Mouse (Mus musculus): ENCODE data around the gene Arhgap42.

Gene Arhgap42

DNA sequence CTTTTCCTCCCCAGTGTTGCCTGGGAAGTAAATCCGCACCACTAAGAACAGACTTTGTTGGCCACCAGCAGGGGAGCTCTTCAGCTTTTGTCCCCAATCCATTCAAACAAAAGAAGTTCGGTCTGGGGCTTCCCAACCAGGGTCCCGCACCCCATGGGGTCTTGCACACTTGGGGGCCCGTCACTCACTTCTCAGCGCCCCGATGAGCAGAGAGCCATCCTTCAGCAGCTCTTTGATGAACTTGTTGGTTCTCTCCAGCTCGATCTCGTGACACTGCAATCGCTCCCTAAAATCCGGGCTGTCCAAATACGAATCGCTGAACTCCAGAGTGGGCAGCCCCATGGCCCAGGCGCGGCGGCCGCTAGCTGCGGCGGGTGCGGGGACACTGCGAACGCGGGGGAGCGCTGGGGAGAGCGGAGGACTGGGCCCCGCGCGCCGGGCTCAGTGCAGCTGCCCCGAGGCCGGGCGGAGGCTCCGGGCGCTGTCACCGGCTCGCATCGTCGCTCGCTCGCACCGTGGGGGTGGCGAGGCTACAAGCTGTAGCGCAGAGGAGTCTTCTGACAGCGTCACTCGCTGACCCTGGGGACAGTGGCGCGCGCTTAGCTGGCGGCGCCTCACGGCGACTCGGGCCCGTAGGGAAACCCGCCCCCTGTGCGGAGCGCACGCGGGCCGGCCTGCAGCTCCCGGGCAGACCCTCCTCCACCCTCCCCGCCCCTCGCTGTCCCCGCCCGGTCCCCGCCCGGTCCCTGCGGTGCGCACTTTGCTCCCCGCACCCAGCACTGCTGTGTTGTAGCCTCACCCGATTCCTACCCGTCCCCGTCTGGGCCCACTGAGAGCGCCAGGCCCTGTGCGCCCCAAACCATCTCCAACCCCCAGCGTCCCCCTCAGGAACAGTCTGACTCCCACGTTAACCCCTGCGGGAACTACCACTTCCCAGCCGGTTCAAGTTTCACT, at the start of gene Arhgap42:
Gene Arhgap42 (minus strand): TSS at position 664 of the 954 bp plus-strand sequence.
- peak; percentile 60 for DNase-seq

DNA sequence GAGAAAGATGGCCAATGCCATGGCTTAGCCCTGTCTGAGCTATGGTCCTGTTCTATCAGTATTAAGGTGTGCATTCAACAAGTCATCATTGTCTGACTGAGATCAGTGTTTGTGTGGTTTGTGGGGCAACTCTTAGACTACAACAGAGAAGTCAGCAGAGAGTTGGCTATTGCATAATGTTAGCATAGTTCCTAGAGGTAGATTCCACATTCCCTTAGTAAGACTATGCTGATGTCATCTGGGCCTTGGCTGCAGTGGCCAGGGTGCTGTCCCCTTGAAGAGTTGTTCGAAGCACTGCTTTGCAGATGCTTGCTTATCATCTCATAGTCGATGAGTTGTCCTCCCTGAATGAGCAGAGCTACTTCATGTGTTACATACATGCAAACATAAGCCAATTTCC, 49.2 kb upstream of the Arhgap42 start:
- DNase-seq = no peak

DNA sequence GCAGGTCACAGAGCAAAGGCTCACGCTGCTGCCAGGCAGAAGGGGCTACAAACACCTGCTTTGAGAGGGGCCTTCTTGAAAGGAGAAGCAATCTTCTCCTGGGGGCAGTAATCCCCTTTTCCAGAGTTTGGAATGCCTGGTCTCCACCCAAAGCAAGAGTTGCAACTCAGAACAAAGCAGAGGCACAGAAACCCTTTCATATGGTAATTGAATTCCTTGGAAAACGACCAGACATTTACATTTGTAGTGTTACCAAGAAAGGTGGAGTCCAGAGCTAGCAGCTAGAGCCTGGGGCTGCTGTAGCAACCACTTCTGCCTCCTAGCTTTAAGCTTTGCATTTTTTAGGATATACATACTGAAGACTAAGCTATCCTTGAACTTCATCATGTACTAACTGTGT, 30.4 kb upstream of the Arhgap42 start:
- no peak for DNase-seq

DNA sequence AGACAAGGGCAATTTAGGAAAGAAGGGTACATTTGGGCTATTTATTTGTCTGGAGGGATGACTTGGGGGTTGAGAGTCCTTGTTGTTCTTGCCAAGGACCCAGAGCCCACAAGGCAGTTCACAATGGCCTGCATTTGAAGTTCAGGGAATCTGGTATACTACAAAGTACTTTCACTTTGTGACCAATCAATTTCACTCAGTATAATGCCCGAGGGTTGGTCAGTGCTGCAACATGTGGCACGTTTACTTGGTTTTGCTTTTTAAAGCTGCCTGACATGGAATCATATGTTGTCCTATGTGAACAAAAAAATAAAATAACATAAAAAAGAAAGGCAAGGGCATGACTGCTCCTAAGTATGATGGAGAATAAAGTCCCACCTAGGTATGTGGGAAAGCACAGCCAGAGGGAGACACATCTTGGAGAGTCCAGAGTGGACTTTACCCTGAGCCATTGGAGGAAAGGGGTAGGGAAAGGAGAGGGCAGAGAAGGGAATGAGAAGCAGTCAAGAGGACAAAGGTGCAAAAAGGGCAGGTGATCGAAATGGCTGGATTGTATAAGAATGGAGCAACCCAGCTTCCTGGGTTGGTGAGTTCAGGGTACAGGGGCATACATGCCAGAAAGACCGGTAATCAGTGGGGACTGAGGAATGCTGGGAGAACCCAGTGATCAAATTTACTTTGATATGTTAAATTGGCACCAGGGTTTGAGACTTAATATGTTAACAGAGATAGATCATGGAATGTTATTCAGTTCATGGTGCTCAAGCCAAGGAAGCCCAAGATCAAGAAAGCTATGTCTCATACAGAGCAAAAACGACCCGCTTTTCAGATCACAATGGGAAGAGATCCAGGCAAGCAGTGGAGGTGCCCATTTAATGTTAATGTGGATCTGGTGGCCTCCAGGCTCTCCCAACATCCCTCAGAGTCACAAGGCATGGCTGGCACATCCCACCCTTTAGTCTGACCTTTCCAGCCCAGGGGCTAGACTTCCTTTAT, 29.0 kb upstream of the Arhgap42 start:
- DNase-seq = no peak

DNA sequence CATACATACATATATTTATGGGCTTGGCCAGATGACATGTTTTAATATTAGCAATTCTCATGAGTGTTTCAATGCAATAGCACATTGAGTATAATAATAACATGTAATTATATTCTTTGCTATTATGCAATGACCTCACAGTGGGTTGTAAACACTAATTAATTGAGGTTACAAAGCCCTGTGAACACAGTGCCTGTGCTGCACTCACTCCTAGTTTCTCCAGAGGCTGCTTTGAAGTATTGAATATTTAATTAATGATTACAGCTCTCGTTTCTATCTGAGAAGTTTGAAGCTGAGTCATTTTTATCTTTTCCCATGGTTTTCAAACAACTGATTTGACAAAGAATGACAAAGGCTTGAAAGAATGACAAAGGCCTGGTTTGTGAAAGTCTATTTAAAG, 24.6 kb upstream of the Arhgap42 start:
- DNase-seq = no peak

DNA sequence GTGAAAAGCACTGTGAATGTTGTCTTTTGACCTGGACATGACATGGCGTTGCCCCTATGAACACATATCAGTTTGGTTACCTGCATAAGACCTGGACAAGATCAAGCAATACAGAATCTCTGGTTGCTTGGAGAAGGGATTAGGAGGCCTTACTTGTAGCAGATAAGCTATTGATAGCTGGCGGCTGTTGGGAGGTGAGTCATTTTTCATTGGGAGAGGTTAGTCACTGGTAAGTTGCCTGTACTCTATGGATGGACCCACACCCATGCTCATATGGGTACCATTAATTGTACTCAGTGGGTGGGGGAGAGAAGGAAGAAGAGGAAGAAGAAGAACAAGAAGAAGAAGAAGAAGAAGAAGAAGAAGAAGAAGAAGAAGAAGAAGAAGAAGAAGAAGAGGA, 23.6 kb upstream of the Arhgap42 start:
- no peak for DNase-seq

DNA sequence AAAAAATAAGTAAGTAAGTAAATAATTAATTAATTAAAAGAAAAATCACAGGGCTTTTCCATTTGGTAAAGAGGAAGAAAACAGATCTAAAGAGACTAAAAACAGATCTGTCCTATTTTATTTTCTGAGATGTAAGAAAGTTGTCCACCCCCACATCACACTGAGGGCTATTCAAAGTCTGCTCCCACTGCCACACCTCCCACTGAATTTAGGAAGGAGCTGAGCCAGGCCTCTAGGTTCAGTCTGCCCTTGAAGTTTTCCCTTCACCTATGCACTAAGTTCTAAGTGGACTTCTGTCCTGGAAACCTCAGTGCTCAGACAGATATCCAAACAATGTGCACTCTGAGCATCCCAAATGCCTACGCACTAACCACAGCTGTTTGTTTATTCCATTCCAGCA, 15.9 kb upstream of the Arhgap42 start:
- DNase-seq = no peak

DNA sequence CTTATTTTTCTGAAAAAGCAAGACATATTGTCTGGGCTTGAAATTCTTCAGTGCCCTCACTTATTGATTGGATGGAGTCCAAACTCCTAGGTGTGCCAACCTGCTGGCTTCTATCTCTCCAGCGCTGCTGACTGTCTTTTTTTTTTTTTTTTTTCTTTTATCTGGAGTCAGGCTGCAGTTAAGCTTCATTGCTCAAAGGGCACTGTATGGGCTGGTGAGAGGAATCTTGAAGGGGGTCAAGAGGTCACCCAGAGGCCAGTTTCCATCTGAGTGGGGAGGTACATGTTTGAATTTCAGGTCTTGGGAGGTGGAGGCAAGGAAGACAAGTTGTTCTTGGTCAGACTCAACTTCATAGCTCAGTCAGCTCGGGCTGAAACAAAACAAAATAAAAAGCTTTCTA, 9.6 kb upstream of the Arhgap42 start:
- no peak for DNase-seq

DNA sequence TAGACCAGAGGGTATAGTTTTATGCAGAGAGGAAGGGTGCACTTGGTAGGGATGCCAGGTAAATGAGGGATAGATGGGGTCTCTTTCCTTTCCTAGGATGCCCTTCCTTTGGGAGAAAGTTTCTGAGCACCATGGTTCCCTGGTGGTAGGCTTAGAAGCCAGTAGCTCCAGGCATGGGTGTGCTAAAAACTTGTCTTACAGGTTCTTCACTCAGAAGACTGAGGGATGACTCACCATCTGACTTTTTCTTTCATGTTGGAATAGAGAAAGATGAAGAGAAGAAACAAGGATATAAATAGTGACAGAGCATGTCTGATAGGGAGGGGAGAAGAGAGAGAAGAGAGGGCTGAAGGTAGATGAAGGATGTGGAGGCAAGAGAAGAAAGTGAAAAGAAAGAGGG, 7.1 kb upstream of the Arhgap42 start:
- DNase-seq = no peak

DNA sequence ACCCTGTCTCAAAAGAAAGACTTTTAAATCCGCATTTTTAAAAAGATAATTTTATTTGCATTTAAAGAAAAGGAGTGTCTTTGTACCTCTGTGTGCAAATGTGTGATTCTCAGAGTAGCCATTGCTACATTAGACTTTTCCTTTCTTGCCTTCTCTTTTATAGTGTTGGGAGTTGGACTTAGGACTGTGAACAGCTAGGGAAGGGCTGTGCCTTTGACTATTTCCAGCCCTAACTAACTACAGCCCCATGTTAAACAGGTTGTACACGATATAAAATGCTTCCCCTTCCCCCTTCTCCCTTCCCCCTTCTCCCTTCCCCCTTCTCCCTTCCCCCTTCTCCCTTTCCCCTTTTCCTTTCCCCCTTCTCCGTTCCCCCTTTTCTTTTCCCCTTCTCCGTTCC, 4.9 kb upstream of the Arhgap42 start:
- DNase-seq = no peak

DNA sequence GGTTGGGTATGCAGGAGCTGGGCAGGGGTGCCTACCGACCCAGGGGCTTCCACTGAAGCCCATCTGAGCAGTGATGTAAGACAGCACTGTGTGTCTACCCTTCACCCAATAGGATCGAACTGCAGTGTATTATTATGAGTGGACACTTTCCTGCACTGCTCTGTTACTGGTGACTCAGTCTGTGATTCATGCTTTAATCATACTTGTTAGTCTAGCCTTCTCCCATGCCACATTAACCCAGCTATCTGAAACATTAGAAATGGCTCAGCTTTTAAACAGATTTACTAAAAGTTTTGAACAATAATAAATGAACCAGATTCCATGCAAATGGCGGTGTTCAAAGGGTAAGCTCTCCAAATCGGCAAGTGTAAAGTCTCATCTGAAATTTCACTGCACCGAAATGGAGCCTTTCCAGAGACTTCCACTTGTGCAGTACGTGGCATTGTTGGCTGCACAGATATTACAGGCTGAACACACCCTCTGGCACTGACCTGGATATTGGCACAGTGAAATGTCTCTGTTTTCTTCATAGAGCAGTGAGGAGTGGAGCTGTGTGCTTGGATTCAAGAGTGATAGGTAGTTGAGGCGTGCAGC, 2.4 kb upstream of the Arhgap42 start:
- DNase-seq = no peak

DNA sequence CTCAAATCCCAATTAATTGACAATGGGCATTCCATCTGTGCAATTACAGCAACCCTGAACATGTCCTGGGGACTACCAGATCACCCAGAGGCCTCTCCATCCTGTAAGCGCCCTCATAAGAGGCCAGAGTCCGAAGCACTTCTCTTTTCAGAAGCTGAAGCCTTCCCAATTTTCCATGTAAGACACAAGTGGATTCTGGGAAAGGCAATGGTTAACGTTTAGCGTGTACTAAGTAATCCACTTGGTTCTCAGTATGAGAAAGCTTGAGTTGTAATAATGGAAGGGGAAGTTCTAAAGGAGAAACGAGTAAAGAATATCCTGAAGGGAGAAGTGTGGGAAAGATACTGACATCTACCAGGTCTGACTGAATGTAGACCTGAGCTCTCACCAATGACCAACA, 1.4 kb downstream of the Arhgap42 start:
- DNase-seq = no peak

DNA sequence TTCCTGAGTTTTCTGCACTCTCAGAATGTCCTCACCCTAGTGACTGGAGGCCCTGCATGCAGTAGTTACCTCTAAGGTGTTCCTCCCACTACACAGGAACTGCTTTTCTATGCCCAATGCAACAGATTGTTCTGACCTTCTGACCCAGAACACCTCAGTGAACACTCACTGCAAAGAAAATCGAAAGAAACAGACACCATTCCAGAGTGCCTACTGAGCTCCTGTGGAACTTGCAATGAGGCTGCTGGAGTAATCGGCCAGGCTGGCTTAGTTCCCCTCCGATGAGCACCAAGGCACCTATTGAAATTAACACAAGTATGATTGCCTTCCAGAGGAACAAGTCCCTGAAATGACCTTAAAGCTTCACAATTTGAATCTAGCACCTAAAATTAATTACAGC, 9.2 kb downstream of the Arhgap42 start:
- no peak for DNase-seq

DNA sequence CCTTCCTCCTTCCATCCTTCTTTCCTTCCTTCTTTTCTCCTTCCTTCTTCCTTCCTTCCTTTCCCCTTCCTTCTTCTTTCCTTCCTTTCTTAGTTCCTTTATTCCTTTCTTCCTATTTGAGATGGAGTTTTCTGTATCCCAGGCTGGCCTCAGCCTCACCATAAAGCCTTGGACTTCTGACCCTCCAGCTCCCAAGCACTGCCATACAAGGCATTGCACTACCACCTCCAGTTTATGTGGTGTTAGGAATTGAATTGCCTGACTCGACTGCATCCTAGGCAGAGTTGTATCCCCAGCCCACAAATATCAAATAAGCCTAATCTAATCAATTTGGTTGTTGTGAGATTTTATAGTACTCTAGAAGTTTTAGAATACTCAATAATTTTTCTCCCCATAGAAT, 14.1 kb downstream of the Arhgap42 start:
- no peak for DNase-seq

DNA sequence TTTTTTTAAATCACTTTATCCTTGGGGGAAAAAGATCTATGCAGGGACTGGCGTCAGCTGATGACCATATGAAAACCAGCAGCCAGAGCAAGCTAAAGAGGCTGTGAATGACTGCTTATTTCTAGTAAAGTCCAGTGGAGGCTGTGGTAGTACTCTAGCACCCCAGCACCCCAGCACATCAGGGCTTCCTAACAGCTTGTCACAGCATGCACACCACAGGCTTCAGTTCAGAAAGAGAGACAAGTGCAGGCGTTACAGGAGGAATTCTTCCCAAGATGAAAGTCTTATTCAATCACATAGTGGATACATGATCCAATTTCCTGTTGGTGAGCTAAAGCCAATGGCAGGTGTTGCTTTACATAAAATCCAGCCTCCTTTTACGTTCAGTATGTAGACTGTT, 15.5 kb downstream of the Arhgap42 start:
- no peak for DNase-seq

DNA sequence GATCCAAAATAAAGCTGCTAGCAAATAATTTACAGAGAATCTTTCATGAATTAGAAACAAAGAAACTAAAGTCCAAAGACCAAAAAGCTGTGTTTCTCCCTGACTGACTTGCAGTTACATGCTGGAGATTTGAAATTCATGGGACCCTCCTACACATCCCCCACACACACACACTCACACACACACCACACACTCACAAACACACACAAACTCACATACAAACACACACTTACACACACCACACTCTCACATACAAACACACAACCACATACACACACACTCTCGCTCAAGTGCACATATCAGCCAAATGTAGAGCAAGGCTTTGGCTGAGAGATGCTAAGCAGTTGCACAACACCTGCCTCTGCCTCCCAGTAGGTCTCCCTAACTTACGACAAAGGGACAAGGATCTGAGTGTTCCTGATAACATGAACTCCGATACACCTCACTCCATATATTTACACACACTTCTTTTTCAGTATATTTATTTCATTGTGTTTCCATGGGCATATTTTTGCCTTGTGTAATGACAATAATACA, 16.9 kb downstream of the Arhgap42 start:
- DNase-seq = no peak

DNA sequence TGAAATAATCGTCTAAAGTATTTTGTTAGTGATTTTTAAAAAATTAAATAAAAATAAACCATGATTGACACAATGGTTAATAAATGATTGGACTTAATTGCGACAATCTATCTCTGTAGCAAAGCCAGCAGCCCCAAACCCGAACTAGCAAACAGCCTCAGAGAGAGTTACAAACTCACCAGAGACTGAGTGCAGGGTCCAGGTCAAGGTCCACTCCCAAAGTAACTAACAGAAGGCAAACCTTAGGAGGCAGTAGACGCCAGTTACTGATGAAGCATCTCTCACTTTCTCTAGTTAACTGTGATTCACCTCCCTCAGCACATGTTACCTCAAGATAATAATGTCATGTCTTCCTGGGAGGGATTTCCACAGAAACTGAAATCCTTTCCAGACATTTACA, 17.7 kb downstream of the Arhgap42 start:
- DNase-seq = no peak

DNA sequence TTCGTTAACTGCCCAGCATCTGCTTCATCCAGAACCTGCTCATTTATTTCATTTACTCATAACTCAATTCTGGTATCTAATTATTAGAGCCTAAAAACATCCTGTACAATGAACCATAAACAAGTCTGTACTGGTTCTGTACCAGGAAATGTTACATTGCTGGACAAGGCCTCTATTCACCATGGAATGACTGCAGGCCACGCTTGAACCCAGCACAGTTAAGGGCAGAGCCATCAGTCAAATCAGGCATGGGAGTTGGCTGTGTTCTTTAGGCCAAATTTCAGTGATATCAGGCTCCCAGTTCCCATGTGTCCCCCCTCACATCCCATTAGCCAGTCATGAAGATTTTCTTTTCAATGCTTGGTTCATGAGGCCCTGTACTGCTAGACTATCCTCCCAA, 20.6 kb downstream of the Arhgap42 start:
- no peak for DNase-seq

DNA sequence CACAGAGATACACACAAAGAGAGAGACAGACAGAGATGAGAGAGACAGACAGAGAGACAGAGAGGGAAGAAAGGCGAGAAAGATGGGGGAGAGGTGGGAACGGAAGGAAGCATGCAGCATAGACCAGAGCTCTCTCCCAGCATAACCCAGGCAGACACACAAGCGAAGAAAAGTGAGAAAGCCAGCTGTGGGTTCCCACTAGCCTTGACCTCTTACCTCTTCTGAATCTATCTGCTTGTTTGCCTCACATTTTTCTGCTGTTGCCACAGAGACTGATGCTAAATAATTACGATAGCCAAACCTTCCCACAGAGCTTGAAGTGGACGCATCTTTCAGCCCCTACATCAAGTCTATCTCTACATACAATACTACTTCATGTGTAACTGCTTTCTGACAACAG, 24.1 kb downstream of the Arhgap42 start:
- DNase-seq = no peak

DNA sequence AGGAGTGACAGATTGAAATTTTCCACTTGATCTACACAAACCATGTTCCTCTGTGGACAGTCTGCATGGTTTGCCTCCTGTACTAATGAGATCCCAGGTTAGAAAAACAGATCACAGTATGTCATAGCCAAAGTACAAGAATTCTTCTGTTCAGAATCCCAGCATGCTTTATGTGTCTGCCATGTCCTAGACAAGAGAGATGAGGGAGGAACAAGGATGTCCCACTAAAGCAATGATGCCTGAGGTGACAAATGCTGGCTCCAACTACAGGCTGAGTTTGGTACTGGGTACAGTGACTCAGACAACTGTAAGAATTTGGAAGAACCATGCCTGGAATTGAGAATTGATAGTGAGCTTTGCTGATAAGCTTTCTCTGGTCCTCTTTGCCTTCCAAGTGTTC, 24.6 kb downstream of the Arhgap42 start:
- no peak for DNase-seq

DNA sequence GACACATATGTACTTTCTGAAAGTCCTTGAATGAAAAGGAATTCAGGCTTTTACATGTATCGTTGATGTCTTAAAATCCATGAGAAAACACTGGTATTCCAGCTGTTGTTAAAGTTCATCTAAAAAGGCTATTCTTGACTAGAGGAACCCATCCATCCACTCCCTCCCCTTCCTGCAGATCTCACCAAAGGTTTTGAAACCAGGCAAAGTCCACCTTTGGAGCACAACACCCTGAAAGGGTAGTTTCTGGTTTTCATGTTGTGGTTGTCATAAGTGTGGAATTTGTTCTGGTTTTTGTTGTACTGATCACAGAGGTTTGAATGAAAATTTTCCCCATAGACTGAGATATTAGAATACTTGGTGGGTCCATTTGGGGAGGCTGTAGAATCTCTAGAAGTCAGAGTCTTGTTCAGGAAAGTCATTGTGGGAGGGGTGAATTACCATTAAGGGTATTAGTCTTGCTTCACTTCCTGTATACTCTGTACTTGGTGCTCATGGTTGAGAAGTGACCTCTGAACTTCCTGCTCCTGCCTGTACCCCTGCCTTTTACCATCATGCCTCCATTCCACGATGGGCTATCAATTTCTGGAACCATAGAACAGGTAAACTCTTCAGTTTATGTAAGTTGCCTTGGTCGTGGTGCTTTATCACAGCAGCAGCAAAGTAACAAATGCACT, 27.4 kb downstream of the Arhgap42 start:
- no peak for DNase-seq

DNA sequence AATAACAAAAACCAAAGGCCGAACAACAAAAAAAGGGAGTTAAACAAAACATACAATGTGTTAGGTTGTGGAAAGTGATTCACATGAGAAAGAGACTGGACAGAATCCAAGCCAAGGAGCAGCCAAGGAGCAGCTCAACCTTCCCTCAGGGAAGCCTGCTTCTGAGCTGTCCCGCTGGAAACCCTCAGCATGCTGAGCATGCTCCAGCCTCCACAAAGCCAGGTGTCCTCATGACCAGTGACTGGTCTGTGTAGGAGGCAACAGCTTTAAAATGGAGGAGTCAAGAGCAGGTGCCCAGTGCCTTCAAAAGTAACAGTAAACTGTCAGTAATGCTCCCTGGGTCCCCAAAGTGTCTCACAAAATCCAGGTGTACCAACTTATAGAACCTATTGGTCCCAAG, 28.4 kb downstream of the Arhgap42 start:
- DNase-seq = no peak
